Mouse (Mus musculus): Measurements from ENCODE around the gene Nrsn1. TPM values are rescaled to one million over a fixed set of nuclear protein-coding genes. Genes with fewer than 3 reads are reported as not detected.

Gene Nrsn1
- polyA plus RNA-seq, 1 experiment from 2014 or later = 2.5 TPM

GRCm38 (mm10) chr13:25257608-25258007 is 12.7 kb downstream of the Nrsn1 start:
- no peak overlapping the region for H3K9ac ChIP-seq (ENCODE audit: low read depth, low read length)
- H3K36me3 ChIP-seq (ENCODE audit: control insufficient read depth, insufficient read depth, low read length) = no peaks in the 10 kb centered on the region
- H3K27ac ChIP-seq (replicated peaks; ENCODE audit: low read depth, low read length) = no peak overlapping the region
- H3K27me3 ChIP-seq (replicated peaks; ENCODE audit: control insufficient read depth, insufficient read depth, low read length) = no peaks in the 10 kb centered on the region
- DNase-seq (ENCODE audit: low spot score) = no peak
- ATAC-seq (ENCODE audit: low read depth) = no peak
- no peaks in the 10 kb centered on the region for H3K9me3 ChIP-seq (ENCODE audit: control insufficient read depth, low read length)
- WGBS = 82% methylated on average over 6 of the region's 6 CpGs
- peaks cover 5% of the 10 kb centered on the region; the same call in 1 of the 2 replicates for H3K4me1 ChIP-seq (ENCODE audit: control insufficient read depth, insufficient read depth, low read length)
- no peak overlapping the region for H3K4me2 ChIP-seq (ENCODE audit: low read depth, low read length)
- H3K4me3 ChIP-seq (ENCODE audit: low read depth, low read length) = no peak overlapping the region

- Histone ChIP-seq H3K4me1 (ENCODE audit: control insufficient read depth, insufficient read depth, low read length) (peaks cover 5% of the 10 kb centered on the region; the same call in 1 of the 2 replicates), H3K9me3 (ENCODE audit: control insufficient read depth, low read length) (no peaks in the 10 kb centered on the region), H3K4me2 (ENCODE audit: low read depth, low read length) (no peak overlapping the region), H3K4me3 (ENCODE audit: low read depth, low read length) (no peak overlapping the region), H3K9ac (ENCODE audit: low read depth, low read length) (no peak overlapping the region), H3K36me3 (ENCODE audit: control insufficient read depth, insufficient read depth, low read length) (no peaks in the 10 kb centered on the region), H3K27ac (replicated peaks; ENCODE audit: low read depth, low read length) (no peak overlapping the region), H3K27me3 (replicated peaks; ENCODE audit: control insufficient read depth, insufficient read depth, low read length) (no peaks in the 10 kb centered on the region)
- peak; percentile 92 for DNase-seq (ENCODE audit: low spot score)
- ATAC-seq (ENCODE audit: low read depth) = peak; percentile 92
- WGBS = 54% methylated on average over 9 of the region's 9 CpGs
Observed at GRCm38 (mm10) chr13:25254478-25255263, 15.6 kb downstream of the Nrsn1 start.

GRCm38 (mm10) chr13:25251893-25252292 is 18.4 kb downstream of the Nrsn1 start:
- H3K9ac ChIP-seq (ENCODE audit: low read depth, low read length) = no peak overlapping the region
- 71% methylated on average over 1 of the region's 1 CpGs for WGBS
- no peaks in the 10 kb centered on the region for H3K27me3 ChIP-seq (replicated peaks; ENCODE audit: control insufficient read depth, insufficient read depth, low read length)
- H3K27ac ChIP-seq (replicated peaks; ENCODE audit: low read depth, low read length) = no peak overlapping the region
- ATAC-seq (ENCODE audit: low read depth) = no peak
- no peak for DNase-seq (ENCODE audit: low spot score)
- H3K36me3 ChIP-seq (ENCODE audit: control insufficient read depth, insufficient read depth, low read length) = no peaks in the 10 kb centered on the region
- H3K4me1 ChIP-seq (ENCODE audit: control insufficient read depth, insufficient read depth, low read length) = peaks cover 5% of the 10 kb centered on the region; the same call in 1 of the 2 replicates
- H3K4me3 ChIP-seq (ENCODE audit: low read depth, low read length) = no peak overlapping the region
- no peaks in the 10 kb centered on the region for H3K9me3 ChIP-seq (ENCODE audit: control insufficient read depth, low read length)
- no peak overlapping the region for H3K4me2 ChIP-seq (ENCODE audit: low read depth, low read length)

GRCm38 (mm10) chr13:25220186-25220787 is 50.0 kb downstream of the Nrsn1 start:
- no peaks in the 10 kb centered on the region for H3K4me1 ChIP-seq (ENCODE audit: control insufficient read depth, insufficient read depth, low read length)
- no peak overlapping the region for H3K9ac ChIP-seq (ENCODE audit: low read depth, low read length)
- no peaks in the 10 kb centered on the region for H3K36me3 ChIP-seq (ENCODE audit: control insufficient read depth, insufficient read depth, low read length)
- H3K9me3 ChIP-seq (ENCODE audit: control insufficient read depth, low read length) = no peaks in the 10 kb centered on the region
- 48% methylated on average over 5 of the region's 5 CpGs for WGBS
- no peak overlapping the region for H3K27ac ChIP-seq (replicated peaks; ENCODE audit: low read depth, low read length)
- no peak for DNase-seq (ENCODE audit: low spot score)
- no peak overlapping the region for H3K4me3 ChIP-seq (ENCODE audit: low read depth, low read length)
- H3K27me3 ChIP-seq (replicated peaks; ENCODE audit: control insufficient read depth, insufficient read depth, low read length) = no peaks in the 10 kb centered on the region
- H3K4me2 ChIP-seq (ENCODE audit: low read depth, low read length) = no peak overlapping the region
- no peak for ATAC-seq (ENCODE audit: low read depth)

GRCm38 (mm10) chr13:25218394-25218793 is 51.9 kb downstream of the Nrsn1 start:
- Histone ChIP-seq H3K27ac (replicated peaks; ENCODE audit: low read depth, low read length) (no peak overlapping the region), H3K4me2 (ENCODE audit: low read depth, low read length) (no peak overlapping the region), H3K4me3 (ENCODE audit: low read depth, low read length) (no peak overlapping the region), H3K27me3 (replicated peaks; ENCODE audit: control insufficient read depth, insufficient read depth, low read length) (no peaks in the 10 kb centered on the region), H3K4me1 (ENCODE audit: control insufficient read depth, insufficient read depth, low read length) (no peaks in the 10 kb centered on the region), H3K9me3 (ENCODE audit: control insufficient read depth, low read length) (no peaks in the 10 kb centered on the region), H3K36me3 (ENCODE audit: control insufficient read depth, insufficient read depth, low read length) (no peaks in the 10 kb centered on the region), H3K9ac (ENCODE audit: low read depth, low read length) (no peak overlapping the region)
- DNase-seq (ENCODE audit: low spot score) = no peak
- ATAC-seq (ENCODE audit: low read depth) = no peak
- 91% methylated on average over 1 of the region's 1 CpGs for WGBS

GRCm38 (mm10) chr13:25206950-25207349 is 63.4 kb downstream of the Nrsn1 start:
- Histone ChIP-seq H3K4me1 (ENCODE audit: control insufficient read depth, insufficient read depth, low read length) (no peaks in the 10 kb centered on the region), H3K36me3 (ENCODE audit: control insufficient read depth, insufficient read depth, low read length) (no peaks in the 10 kb centered on the region), H3K27ac (replicated peaks; ENCODE audit: low read depth, low read length) (no peak overlapping the region), H3K4me3 (ENCODE audit: low read depth, low read length) (no peak overlapping the region), H3K9ac (ENCODE audit: low read depth, low read length) (no peak overlapping the region), H3K9me3 (ENCODE audit: control insufficient read depth, low read length) (no peaks in the 10 kb centered on the region), H3K4me2 (ENCODE audit: low read depth, low read length) (no peak overlapping the region), H3K27me3 (replicated peaks; ENCODE audit: control insufficient read depth, insufficient read depth, low read length) (no peaks in the 10 kb centered on the region)
- no peak for DNase-seq (ENCODE audit: low spot score)
- ATAC-seq (ENCODE audit: low read depth) = no peak
- 91% methylated on average over 5 of the region's 5 CpGs for WGBS

Other genes with a start within 250 kb of the Nrsn1 start
- gene Dcdc2a, start 214.5 kb downstream of the Nrsn1 start, polyA plus RNA-seq (2014; fragmentation: Nextera tagmentation; extraction: Ambion mirVana) = 0.69 and 1.7 TPM in 2 replicates